Mouse (Mus musculus) WW6 (cell line): ENCODE measurements at regions not wholly inside any gene's neighbourhood (a gene's known extent, or its start where the extent isn't known, plus 50 kb on each side); places are given as distances from the start of the nearest gene placed in this dataset.
A peak's percentile ranks its signal among the peaks of the same experiment; 100 is the strongest.
"Not testable (repeated sequence)": the region's sequence is repeated elsewhere in the genome, so short reads cannot be mapped to it uniquely, and the experiment has no call there.

ENCODE experiments used
- DNase-seq: peaks from one replicate; pipeline ENCODE4 v3.0.0-alpha.2; 2013; ENCODE audit warnings: low read depth, low spot score

GRCm38 (mm10) chr6:10569526-10569925, 1337.8 kb downstream of the Ndufa4 start:
- DNase-seq = peak; percentile 1

- DNase-seq = not testable (repeated sequence)
Observed at GRCm38 (mm10) chr6:10544131-10544530, 1363.2 kb downstream of the Ndufa4 start.
